Mouse (Mus musculus) lung, postnatal 14 days (tissue): Measurements from ENCODE around the gene Znhit1.
A peak's percentile ranks its signal among the peaks of the same experiment; 100 is the strongest.
"Not testable (repeated sequence)": the region's sequence is repeated elsewhere in the genome, so short reads cannot be mapped to it uniquely, and the experiment has no call there.

ENCODE experiments used
- DNase-seq: peaks from one replicate; pipeline ENCODE4 v3.0.0; 2021

Gene Znhit1

GRCm38 (mm10) chr5:136950521-136950920 is 37.3 kb downstream of the Znhit1 start:
- no peak for DNase-seq

GRCm38 (mm10) chr5:136949551-136950336 is 38.1 kb downstream of the Znhit1 start:
- DNase-seq = not testable (repeated sequence)

- DNase-seq = no peak
Observed at GRCm38 (mm10) chr5:136947874-136948273, 39.9 kb downstream of the Znhit1 start.

GRCm38 (mm10) chr5:136945084-136945483 is 42.7 kb downstream of the Znhit1 start:
- no peak for DNase-seq

- DNase-seq = no peak
Observed at GRCm38 (mm10) chr5:136943382-136943781, 44.4 kb downstream of the Znhit1 start.

- no peak for DNase-seq
Observed at GRCm38 (mm10) chr5:136942781-136943180, 45.0 kb downstream of the Znhit1 start.

GRCm38 (mm10) chr5:136940845-136941560 is 46.8 kb downstream of the Znhit1 start:
- no peak for DNase-seq

- not testable (repeated sequence) for DNase-seq
Observed at GRCm38 (mm10) chr5:136940029-136940428, 47.8 kb downstream of the Znhit1 start.

GRCm38 (mm10) chr5:136939284-136939683 is 48.5 kb downstream of the Znhit1 start:
- no peak for DNase-seq

- DNase-seq = no peak
Observed at GRCm38 (mm10) chr5:136937621-136938020, 50.2 kb downstream of the Znhit1 start.

- no peak for DNase-seq
Observed at GRCm38 (mm10) chr5:136936750-136937149, 51.1 kb downstream of the Znhit1 start.

GRCm38 (mm10) chr5:136935905-136936695 is 51.7 kb downstream of the Znhit1 start:
- peak; percentile 30 for DNase-seq

GRCm38 (mm10) chr5:136933930-136934329 is 53.9 kb downstream of the Znhit1 start:
- no peak for DNase-seq

- DNase-seq = no peak
Observed at GRCm38 (mm10) chr5:136932956-136933355, 54.9 kb downstream of the Znhit1 start.
